Mouse (Mus musculus) midbrain, embryonic 13.5 days (tissue): ENCODE measurements around the gene Camsap3. TPM values are rescaled to one million over a fixed set of nuclear protein-coding genes. Genes with fewer than 3 reads are reported as not detected.

ENCODE experiments used
- ATAC-seq: fragments of 200-750 bp; cut with Nextera tagmentation; 2 replicates; pipeline ENCODE4 v1.8.0; 2017; ENCODE audit warnings: mild to moderate bottlenecking, moderate TSS enrichment, moderate library complexity
- H3K27ac ChIP-seq: fragments of 300-500 bp; sonication (generic); 2 replicates; pipeline ENCODE4 v1.5.1; 2015; ENCODE audit warnings: inconsistent platforms, mild to moderate bottlenecking, moderate library complexity
- H3K27me3 ChIP-seq: fragments of 300-500 bp; sonication (generic); 2 replicates; pipeline ENCODE4 v1.6.1; 2015; ENCODE audit warnings: mild to moderate bottlenecking, inconsistent platforms
- H3K36me3 ChIP-seq: fragments of 300-500 bp; sonication (generic); 2 replicates; pipeline ENCODE4 v1.6.1; 2015; ENCODE audit warnings: mild to moderate bottlenecking, inconsistent platforms
- H3K4me1 ChIP-seq: fragments of 300-500 bp; sonication (generic); replicated peaks from 2 replicates; pipeline ENCODE4 v1.6.1; 2015; ENCODE audit warnings: inconsistent platforms
- H3K4me2 ChIP-seq: fragments of 300-500 bp; sonication (generic); replicated peaks from 2 replicates; pipeline ENCODE4 v1.6.1; 2015; ENCODE audit warnings: moderate library complexity, mild to moderate bottlenecking, inconsistent platforms
- H3K4me3 ChIP-seq: fragments of 300-500 bp; sonication (generic); replicated peaks from 2 replicates; pipeline ENCODE4 v1.5.1; 2015; ENCODE audit warnings: mild to moderate bottlenecking, inconsistent platforms
- H3K9ac ChIP-seq: fragments of 300-500 bp; sonication (generic); replicated peaks from 2 replicates; pipeline ENCODE4 v1.6.1; 2015; ENCODE audit warnings: mild to moderate bottlenecking, inconsistent platforms
- H3K9me3 ChIP-seq: fragments of 300-500 bp; sonication (generic); 2 replicates; pipeline ENCODE4 v1.6.1; 2016; ENCODE audit warnings: mild to moderate bottlenecking, inconsistent platforms
- WGBS: fragments of 180-500 bp; shearing (Covaris S2); methylation state at CpG from one replicate; pipeline ENCODE4 v1.1.7; 2015; 5-methylcytosine and 5-hydroxymethylcytosine counted together
- polyA plus RNA-seq: library from polyadenylated mRNA; unstranded; fragments of >200 nt; fragmentation: Nextera tagmentation; extraction: Ambion mirVana; gene quantifications from 2 replicates; pipeline ENCODE4 v1.2.1, GENCODE M21; 2015

Camsap3 gene
- polyA plus RNA-seq, 1 experiment from 2014 or later: 35.6 TPM

DNA sequence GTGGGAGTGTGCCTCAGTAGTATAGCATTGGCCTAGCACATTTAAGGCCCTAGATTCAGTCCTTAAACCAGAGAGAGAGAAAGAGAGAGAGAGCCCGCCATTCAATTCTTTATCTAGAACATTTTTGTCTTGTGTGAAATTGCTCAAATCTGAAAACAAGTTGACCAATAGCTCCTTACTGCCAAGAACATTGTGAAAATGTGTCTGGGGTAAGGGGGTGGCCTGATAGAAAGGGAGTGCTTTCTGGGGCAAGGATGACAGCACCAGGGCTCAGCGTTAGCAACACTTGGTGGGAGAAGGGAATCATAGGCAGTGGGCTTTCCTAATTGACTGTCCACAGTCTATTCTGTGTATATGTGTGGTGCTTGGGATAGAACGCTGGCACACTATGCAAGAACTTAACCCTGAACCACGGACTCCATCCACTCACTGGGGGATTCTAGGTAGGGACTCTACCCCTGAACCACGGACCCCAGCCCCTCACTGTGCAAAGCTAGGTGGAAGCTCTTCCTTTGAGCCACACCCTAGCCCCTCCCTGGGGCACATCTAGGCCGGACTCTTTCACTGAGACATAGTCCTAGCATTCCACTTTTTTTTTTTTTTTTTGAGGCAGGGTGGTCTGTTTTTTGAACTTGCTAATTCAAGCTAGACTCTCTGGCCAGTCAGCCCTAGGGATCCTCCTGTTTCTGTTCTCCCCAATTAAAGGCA is 59.9 kb downstream of the Camsap3 start:
- ATAC-seq: no peak
- no peak overlapping the region for H3K4me3 ChIP-seq
- no peak overlapping the region for H3K27ac ChIP-seq
- 85% methylated on average over 6 of the region's 6 CpGs for WGBS
- no peak overlapping the region for H3K4me2 ChIP-seq
- no peak overlapping the region for H3K9ac ChIP-seq
- no peaks in the 10 kb centered on the region for H3K36me3 ChIP-seq
- H3K4me1 ChIP-seq: no peaks in the 10 kb centered on the region
- no peaks in the 10 kb centered on the region for H3K27me3 ChIP-seq
- no peaks in the 10 kb centered on the region for H3K9me3 ChIP-seq

DNA sequence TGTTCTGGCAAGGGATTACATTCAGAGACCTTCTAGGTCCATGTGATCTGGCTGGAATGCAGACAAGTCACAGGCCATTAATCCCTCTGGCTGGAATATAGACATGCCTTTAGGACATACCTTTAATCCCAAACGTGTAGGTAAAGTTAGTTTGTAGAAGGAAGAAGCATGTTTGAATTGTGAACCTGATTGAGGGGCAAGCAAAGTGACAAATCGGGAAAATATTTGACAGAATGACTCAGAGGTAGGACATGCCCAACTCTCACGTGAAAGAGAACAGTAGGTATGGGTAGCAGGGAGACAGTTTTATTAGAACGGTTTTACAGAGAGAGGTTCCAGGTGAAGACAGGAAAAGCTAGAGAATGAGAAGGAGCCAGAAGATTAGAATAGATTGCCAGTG is 60.5 kb downstream of the Camsap3 start:
- Histone ChIP-seq H3K4me2 (no peak overlapping the region), H3K4me3 (no peak overlapping the region), H3K9me3 (no peaks in the 10 kb centered on the region), H3K9ac (no peak overlapping the region), H3K27ac (no peak overlapping the region), H3K27me3 (no peaks in the 10 kb centered on the region), H3K4me1 (no peaks in the 10 kb centered on the region), H3K36me3 (no peaks in the 10 kb centered on the region)
- no peak for ATAC-seq
- 84% methylated on average over 4 of the region's 4 CpGs for WGBS

DNA sequence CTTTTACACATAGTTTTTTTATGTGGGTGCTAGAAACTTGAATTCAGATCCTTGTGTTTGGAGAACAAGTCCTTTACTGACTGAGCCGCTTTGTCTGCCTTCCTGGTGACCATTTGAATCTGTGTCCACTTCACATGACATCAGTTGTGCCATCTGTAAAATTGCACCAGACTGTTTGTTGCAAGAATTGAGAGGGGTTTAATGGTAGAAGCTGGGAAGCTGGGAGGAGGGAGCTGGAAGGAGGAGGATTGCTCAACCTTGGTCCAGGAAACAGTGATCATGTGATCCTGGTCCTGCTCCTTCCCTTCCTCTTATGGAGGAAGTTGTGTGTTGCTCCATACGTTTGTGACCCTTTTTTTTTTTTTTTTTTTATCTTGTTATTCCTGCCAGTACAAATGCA is 61.2 kb downstream of the Camsap3 start:
- no peaks in the 10 kb centered on the region for H3K27me3 ChIP-seq
- no peaks in the 10 kb centered on the region for H3K9me3 ChIP-seq
- H3K4me1 ChIP-seq: no peaks in the 10 kb centered on the region
- H3K36me3 ChIP-seq: no peaks in the 10 kb centered on the region
- no peak overlapping the region for H3K27ac ChIP-seq
- no peak for ATAC-seq
- H3K9ac ChIP-seq: no peak overlapping the region
- H3K4me3 ChIP-seq: no peak overlapping the region
- H3K4me2 ChIP-seq: no peak overlapping the region
- WGBS: 73% methylated on average over 2 of the region's 2 CpGs

DNA sequence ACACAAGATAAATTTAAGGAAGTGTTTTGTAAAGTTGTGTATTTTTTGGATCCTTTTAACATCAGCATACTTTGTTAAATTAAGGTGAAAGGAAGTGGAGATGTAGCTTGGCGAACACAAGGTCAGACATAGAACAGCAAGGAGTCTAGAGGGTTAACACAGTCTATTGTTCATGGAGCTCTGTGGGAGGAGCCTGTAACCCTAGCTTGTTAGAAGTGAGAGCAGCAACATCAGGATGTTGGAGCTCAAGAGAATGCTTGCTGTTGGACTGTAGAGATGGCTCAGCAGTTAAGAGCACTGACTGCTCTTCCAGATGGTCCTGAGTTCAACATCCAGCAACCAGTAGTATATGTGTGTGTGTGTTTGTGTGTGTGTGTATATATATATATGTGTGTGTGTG is 61.9 kb downstream of the Camsap3 start:
- Histone ChIP-seq H3K27ac (no peak overlapping the region), H3K4me1 (no peaks in the 10 kb centered on the region), H3K36me3 (no peaks in the 10 kb centered on the region), H3K4me2 (no peak overlapping the region), H3K9me3 (no peaks in the 10 kb centered on the region), H3K4me3 (no peak overlapping the region), H3K9ac (no peak overlapping the region), H3K27me3 (no peaks in the 10 kb centered on the region)
- no peak for ATAC-seq
- 48% methylated on average over 1 of the region's 1 CpGs for WGBS

GRCm38 (mm10) chr8:3652845-3653244 is 65.8 kb downstream of the Camsap3 start:
- no peak overlapping the region for H3K4me3 ChIP-seq
- no peaks in the 10 kb centered on the region for H3K9me3 ChIP-seq
- no peak overlapping the region for H3K27ac ChIP-seq
- no peak for ATAC-seq
- H3K36me3 ChIP-seq: no peaks in the 10 kb centered on the region
- peaks cover 9% of the 10 kb centered on the region for H3K4me1 ChIP-seq
- H3K4me2 ChIP-seq: no peak overlapping the region
- H3K9ac ChIP-seq: no peak overlapping the region
- no peaks in the 10 kb centered on the region for H3K27me3 ChIP-seq
- WGBS: 70% methylated on average over 3 of the region's 3 CpGs

- Histone ChIP-seq H3K36me3 (no peaks in the 10 kb centered on the region), H3K4me1 (peaks cover 9% of the 10 kb centered on the region), H3K27ac (no peak overlapping the region), H3K4me3 (no peak overlapping the region), H3K9me3 (no peaks in the 10 kb centered on the region), H3K4me2 (no peak overlapping the region), H3K9ac (no peak overlapping the region), H3K27me3 (no peaks in the 10 kb centered on the region)
- 75% methylated on average over 11 of the region's 11 CpGs for WGBS
- ATAC-seq: no peak
Observed at GRCm38 (mm10) chr8:3654726-3655508, 67.8 kb downstream of the Camsap3 start.

- WGBS: 74% methylated on average over 3 of the region's 3 CpGs
- Histone ChIP-seq H3K4me1 (peaks cover 9% of the 10 kb centered on the region), H3K4me3 (no peak within 1 kb of the TSS), H3K27ac (no peak within 1 kb of the TSS), H3K36me3 (no peaks in the 10 kb centered on the region), H3K4me2 (no peak within 1 kb of the TSS), H3K27me3 (no peaks in the 10 kb centered on the region), H3K9me3 (no peaks in the 10 kb centered on the region), H3K9ac (no peak within 1 kb of the TSS)
- no peak for ATAC-seq
Observed at GRCm38 (mm10) chr8:3655526-3655925, 68.4 kb downstream of the Camsap3 start, which contains the start of gene Retn. Gene Retn, plus strand, starts transcription at chr8:3655770.

- no peaks in the 10 kb centered on the region for H3K36me3 ChIP-seq
- 16% methylated on average over 7 of the region's 7 CpGs for WGBS
- H3K9ac ChIP-seq: 0 out of 2 replicates have a peak overlapping the region, but pooled peaks have one; percentile 1
- ATAC-seq: peak; percentile 58; the same call in 1 of the 2 replicates
- H3K4me3 ChIP-seq: no peak overlapping the region
- peak overlapping the region; percentile 29 for H3K4me2 ChIP-seq
- H3K9me3 ChIP-seq: no peaks in the 10 kb centered on the region
- no peaks in the 10 kb centered on the region for H3K27me3 ChIP-seq
- peaks cover 9% of the 10 kb centered on the region for H3K4me1 ChIP-seq
- no peak overlapping the region for H3K27ac ChIP-seq
Observed at GRCm38 (mm10) chr8:3656725-3657381, 69.8 kb downstream of the Camsap3 start.

Other genes starting within 250 kb of the Camsap3 start
- not detected in 2 replicates for gene A430078G23Rik, start 233.9 kb upstream of the Camsap3 start, polyA plus RNA-seq
- 10.4 and 12.5 TPM in 2 replicates for gene Arhgef18, start 194.3 kb upstream of the Camsap3 start, polyA plus RNA-seq
- 4.4 and 5.3 TPM in 2 replicates for gene Pex11g, start 119.6 kb upstream of the Camsap3 start, polyA plus RNA-seq
- gene Tex45, start 116.4 kb upstream of the Camsap3 start, polyA plus RNA-seq: 0.17 and 0.23 TPM in 2 replicates
- 85.1 and 90.0 TPM in 2 replicates for gene Zfp358, start 94.2 kb upstream of the Camsap3 start, polyA plus RNA-seq
- gene Mcoln1, start 86.8 kb upstream of the Camsap3 start, polyA plus RNA-seq: 93.4 and 99.6 TPM in 2 replicates
- gene Pnpla6, start 71.9 kb upstream of the Camsap3 start, polyA plus RNA-seq: 33.0 and 34.1 TPM in 2 replicates
- 1.1 and 1.3 TPM in 2 replicates for gene C330021F23Rik, start 19.3 kb upstream of the Camsap3 start, polyA plus RNA-seq
- 58.6 and 63.2 TPM in 2 replicates for gene Xab2, start 34.0 kb downstream of the Camsap3 start, polyA plus RNA-seq
- 117 and 119 TPM in 2 replicates for gene Pet100, start 34.3 kb downstream of the Camsap3 start, polyA plus RNA-seq
- 0.50 and 0.55 TPM in 2 replicates for gene Pcp2, start 38.3 kb downstream of the Camsap3 start, polyA plus RNA-seq
- gene Stxbp2, start 43.7 kb downstream of the Camsap3 start, polyA plus RNA-seq: 28.8 and 31.3 TPM in 2 replicates
- gene Retn, start 68.5 kb downstream of the Camsap3 start, polyA plus RNA-seq: 0.24 and 0.48 TPM in 2 replicates
- 0.40 TPM in 1 of 2 replicates, not detected in the other for gene Mcemp1, start 78.5 kb downstream of the Camsap3 start, polyA plus RNA-seq
- gene Fcor, start 85.1 kb downstream of the Camsap3 start, polyA plus RNA-seq: 9.6 and 12.4 TPM in 2 replicates
- gene Trappc5, start 89.0 kb downstream of the Camsap3 start, polyA plus RNA-seq: 58.6 and 60.2 TPM in 2 replicates
- gene Fcer2a, start 106.9 kb downstream of the Camsap3 start, polyA plus RNA-seq: 0.23 and 0.61 TPM in 2 replicates
- not detected in 2 replicates for gene Clec4g, start 133.4 kb downstream of the Camsap3 start, polyA plus RNA-seq
- gene Cd209a, start 161.7 kb downstream of the Camsap3 start, polyA plus RNA-seq: not detected in 2 replicates